Mouse (Mus musculus) right cerebral cortex, postnatal 4 days (tissue): ENCODE measurements at regions not wholly inside any gene's neighbourhood (a gene's known extent, or its start where the extent isn't known, plus 50 kb on each side); places are given as distances from the start of the nearest gene placed in this dataset.
A peak's percentile ranks its signal among the peaks of the same experiment; 100 is the strongest.

Source experiments
- DNase-seq: peaks from one replicate; pipeline ENCODE4 v3.0.0-alpha.2; 2022

- DNase-seq: no peak
Observed at GRCm38 (mm10) chr8:15470561-15470960, 424.7 kb upstream of the BB014433 start.

GRCm38 (mm10) chr8:15468540-15469476 is 422.9 kb upstream of the BB014433 start:
- no peak for DNase-seq

- DNase-seq: no peak
Observed at GRCm38 (mm10) chr8:15438546-15438945, 392.7 kb upstream of the BB014433 start.

- no peak for DNase-seq
Observed at GRCm38 (mm10) chr8:15394722-15395115, 348.8 kb upstream of the BB014433 start.

GRCm38 (mm10) chr8:15393936-15394721 is 348.3 kb upstream of the BB014433 start:
- no peak for DNase-seq

- DNase-seq: no peak
Observed at GRCm38 (mm10) chr8:15392056-15392455, 346.2 kb upstream of the BB014433 start.

- no peak for DNase-seq
Observed at GRCm38 (mm10) chr8:15388791-15389190, 342.9 kb upstream of the BB014433 start.

GRCm38 (mm10) chr8:15367063-15367462 is 321.2 kb upstream of the BB014433 start:
- DNase-seq: no peak

GRCm38 (mm10) chr8:15364546-15364945 is 318.7 kb upstream of the BB014433 start:
- no peak for DNase-seq

- no peak for DNase-seq
Observed at GRCm38 (mm10) chr8:15344151-15344550, 298.3 kb upstream of the BB014433 start.

- DNase-seq: no peak
Observed at GRCm38 (mm10) chr8:15343616-15344015, 297.7 kb upstream of the BB014433 start.

GRCm38 (mm10) chr8:15334532-15334931 is 288.7 kb upstream of the BB014433 start:
- DNase-seq: no peak

- DNase-seq: no peak
Observed at GRCm38 (mm10) chr8:15327312-15327711, 281.4 kb upstream of the BB014433 start.

- no peak for DNase-seq
Observed at GRCm38 (mm10) chr8:15323421-15323820, 277.5 kb upstream of the BB014433 start.

GRCm38 (mm10) chr8:15318082-15318816 is 272.4 kb upstream of the BB014433 start:
- no peak for DNase-seq

GRCm38 (mm10) chr8:15313481-15313880 is 267.6 kb upstream of the BB014433 start:
- DNase-seq: no peak

- DNase-seq: no peak
Observed at GRCm38 (mm10) chr8:15311509-15311908, 265.6 kb upstream of the BB014433 start.

- no peak for DNase-seq
Observed at GRCm38 (mm10) chr8:15311045-15311444, 265.2 kb upstream of the BB014433 start.

- DNase-seq: no peak
Observed at GRCm38 (mm10) chr8:15304143-15304677, 258.3 kb upstream of the BB014433 start.

- DNase-seq: no peak
Observed at GRCm38 (mm10) chr8:15273775-15274174, 227.9 kb upstream of the BB014433 start.

- DNase-seq: no peak
Observed at GRCm38 (mm10) chr8:15271793-15272587, 226.1 kb upstream of the BB014433 start.

GRCm38 (mm10) chr8:15270290-15270689 is 224.4 kb upstream of the BB014433 start:
- peak; percentile 98 for DNase-seq
